Mouse (Mus musculus): ENCODE results near the gene Trpv5. TPM values are rescaled to one million over a fixed set of nuclear protein-coding genes. Genes with fewer than 3 reads are reported as not detected.

The Trpv5 gene
- polyA plus RNA-seq, 1 experiment from 2014 or later = not detected

DNA sequence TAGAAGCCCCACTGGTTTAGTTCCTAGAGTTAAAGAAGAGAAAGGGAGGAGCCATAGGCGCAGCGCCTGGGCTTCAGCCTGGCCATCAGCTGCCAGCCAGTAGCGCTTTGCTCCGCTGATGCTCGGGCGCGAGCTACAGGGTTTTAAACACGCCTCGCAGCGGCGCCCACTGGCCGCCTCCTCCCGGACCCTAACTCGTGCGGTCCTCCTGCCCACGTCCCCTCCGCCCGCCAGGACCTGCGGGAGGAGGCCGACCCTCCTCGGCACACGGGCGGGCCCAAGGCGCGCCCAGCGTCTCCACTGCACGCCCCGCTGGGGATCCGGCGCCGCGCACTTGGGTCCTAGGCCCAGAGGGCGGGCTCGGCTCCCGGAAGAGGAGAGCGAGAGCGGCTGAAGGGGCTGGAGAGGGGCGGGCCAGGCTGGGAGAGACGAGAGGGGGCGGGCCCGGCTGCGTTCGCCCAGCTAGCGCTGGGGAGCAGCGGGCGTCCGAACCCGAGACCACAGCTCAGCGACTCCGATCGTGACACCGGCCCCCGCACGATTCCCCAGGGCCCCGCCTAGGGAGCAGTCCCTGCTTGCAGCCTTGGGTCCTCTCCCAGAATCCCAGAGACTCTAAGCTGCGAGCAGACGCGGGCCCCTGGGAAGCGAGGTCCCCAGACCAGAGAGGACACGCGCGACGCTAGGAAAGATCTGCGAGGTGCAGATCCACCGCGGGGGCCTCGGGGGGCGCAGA, 75.3 kb downstream of the Trpv5 start, which contains the start of gene Ephb6:
Ephb6 (plus strand) TSS at position 422 of the 733 bp plus-strand sequence.
- no peaks in the 10 kb centered on the region for H3K9me3 ChIP-seq
- H3K27me3 ChIP-seq = no peaks in the 10 kb centered on the region
- peak within 1 kb of the TSS; percentile 78 for H3K4me3 ChIP-seq
- H3K27ac ChIP-seq (replicated peaks) = peak within 1 kb of the TSS; percentile 94
- H3K36me3 ChIP-seq = no peaks in the 10 kb centered on the region
- H3K4me2 ChIP-seq = peak within 1 kb of the TSS; percentile 82
- WGBS = under 1% methylated on average over 68 of the region's 68 CpGs
- peaks cover 30% of the 10 kb centered on the region for H3K4me1 ChIP-seq (replicated peaks)
- ATAC-seq (ENCODE audit: low read depth) = peak; percentile 94
- peak within 1 kb of the TSS; percentile 84 for H3K9ac ChIP-seq

DNA sequence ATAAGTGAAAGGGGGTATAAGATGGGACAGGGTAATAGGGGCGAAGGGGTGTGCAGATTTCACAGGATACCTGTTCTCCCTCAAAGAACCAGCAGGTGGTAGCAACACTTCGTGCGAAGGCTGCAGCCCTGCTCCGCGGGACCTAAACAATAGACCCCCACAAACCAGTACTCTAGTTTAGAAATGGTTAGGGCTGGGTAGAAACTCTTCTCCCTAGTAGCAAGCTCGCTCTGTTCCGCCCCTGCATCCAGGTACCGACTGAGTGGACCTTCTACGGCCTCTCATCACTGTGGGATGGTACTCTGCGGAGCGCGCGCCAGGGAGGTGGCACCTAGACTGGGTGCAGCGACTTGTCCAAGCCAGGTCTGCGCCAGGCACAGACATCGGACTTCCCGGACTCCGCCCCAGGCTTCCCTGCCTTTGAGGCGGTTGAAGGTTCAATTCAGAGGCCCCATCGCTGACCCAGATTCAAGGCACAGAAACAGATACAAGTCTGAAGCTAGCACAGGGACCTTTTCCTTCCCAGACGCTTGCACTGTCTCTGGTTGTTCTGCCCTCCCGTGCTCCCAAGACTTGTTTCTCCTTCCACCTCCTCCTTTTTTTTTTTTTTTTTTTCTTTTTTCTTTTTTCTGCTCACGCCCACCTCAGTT, 76.0 kb downstream of the Trpv5 start:
- Histone ChIP-seq H3K27me3 (no peaks in the 10 kb centered on the region), H3K4me1 (replicated peaks) (peaks cover 26% of the 10 kb centered on the region), H3K27ac (replicated peaks) (peak overlapping the region; percentile 94), H3K9ac (peak overlapping the region; percentile 84), H3K4me2 (peak overlapping the region; percentile 82), H3K4me3 (peak overlapping the region; percentile 78), H3K36me3 (no peaks in the 10 kb centered on the region), H3K9me3 (no peaks in the 10 kb centered on the region)
- 1% methylated on average over 23 of the region's 23 CpGs for WGBS
- peak; percentile 75 for ATAC-seq (ENCODE audit: low read depth)

Other genes starting within 250 kb of the Trpv5 start
- gene Gm10334, start 234.6 kb downstream of the Trpv5 start, polyA plus RNA-seq (2015; fragmentation: Nextera tagmentation; extraction: Ambion mirVana) = not detected in 2 replicates
- not detected in 2 replicates for gene Prss1, start 221.8 kb downstream of the Trpv5 start, polyA plus RNA-seq (2015; fragmentation: Nextera tagmentation; extraction: Ambion mirVana)
- not detected in 2 replicates for gene Prss2, start 159.0 kb downstream of the Trpv5 start, polyA plus RNA-seq (2015; fragmentation: Nextera tagmentation; extraction: Ambion mirVana)
- 24.1 and 29.8 TPM in 2 replicates for gene Ephb6, start 75.3 kb downstream of the Trpv5 start, polyA plus RNA-seq (2015; fragmentation: Nextera tagmentation; extraction: Ambion mirVana)
- gene Trpv6, start 44.4 kb downstream of the Trpv5 start, polyA plus RNA-seq (2015; fragmentation: Nextera tagmentation; extraction: Ambion mirVana) = 0.65 and 0.81 TPM in 2 replicates
- gene Llcfc1, start 3.7 kb upstream of the Trpv5 start, polyA plus RNA-seq (2015; fragmentation: Nextera tagmentation; extraction: Ambion mirVana) = not detected in 2 replicates
- gene Kel, start 23.6 kb upstream of the Trpv5 start, polyA plus RNA-seq (2015; fragmentation: Nextera tagmentation; extraction: Ambion mirVana) = 0.82 and 1.9 TPM in 2 replicates
- not detected in 2 replicates for gene Olfr459, start 94.4 kb upstream of the Trpv5 start, polyA plus RNA-seq (2015; fragmentation: Nextera tagmentation; extraction: Ambion mirVana)
- gene Pip, start 166.8 kb upstream of the Trpv5 start, polyA plus RNA-seq (2015; fragmentation: Nextera tagmentation; extraction: Ambion mirVana) = not detected in 2 replicates
- not detected in 2 replicates for gene Sval2, start 172.2 kb upstream of the Trpv5 start, polyA plus RNA-seq (2015; fragmentation: Nextera tagmentation; extraction: Ambion mirVana)